Mouse (Mus musculus) C2C12 (cell line): ENCODE data around the gene 1500009C09Rik. TPM values are rescaled to one million over a fixed set of nuclear protein-coding genes. Genes with fewer than 3 reads are reported as not detected.

Experiments used
- H3K27me3 ChIP-seq: one replicate; pipeline ENCODE4 v1.6.1; 2011; ENCODE audit not compliant: control insufficient read depth, insufficient read depth, insufficient read length
- H3K36me3 ChIP-seq: one replicate; pipeline ENCODE4 v1.6.1; 2011; ENCODE audit not compliant: control insufficient read depth, insufficient read depth
- H3K4me3 ChIP-seq: one replicate; pipeline ENCODE4 v1.5.1; 2011; ENCODE audit warnings: mild to moderate bottlenecking, control low read depth; ENCODE audit not compliant: poor library complexity, insufficient read depth, severe bottlenecking
- H3K79me2 ChIP-seq: one replicate; pipeline ENCODE4 v1.6.1; 2011; ENCODE audit not compliant: control insufficient read depth, insufficient read depth
- H3K79me3 ChIP-seq: one replicate; pipeline ENCODE4 v1.6.1; 2011; ENCODE audit warnings: low read depth, control low read depth
- H3ac ChIP-seq: one replicate; pipeline ENCODE3; 2011; ENCODE audit warnings: low read depth; ENCODE audit not compliant: control insufficient read depth, insufficient read length
- CEBPB ChIP-seq: IDR thresholded peaks from one replicate; pipeline ENCODE4 v1.6.1; 2011; ENCODE audit warnings: low read depth, mild to moderate bottlenecking, control low read depth, moderate library complexity
- CTCF ChIP-seq: IDR thresholded peaks from one replicate; pipeline ENCODE4 v1.5.1; 2011; ENCODE audit not compliant: control insufficient read depth, insufficient read depth, insufficient read length
- FOSL1 ChIP-seq: IDR thresholded peaks from one replicate; pipeline ENCODE4 v1.8.0; 2011; ENCODE audit warnings: mild to moderate bottlenecking, low read length; ENCODE audit not compliant: poor library complexity, insufficient read depth, severe bottlenecking
- MAX ChIP-seq: IDR thresholded peaks from one replicate; pipeline ENCODE4 v1.6.1; 2011; ENCODE audit warnings: mild to moderate bottlenecking, control low read depth
- MYOD1 ChIP-seq: IDR thresholded peaks from one replicate; pipeline ENCODE4 v1.6.1; 2011; ENCODE audit warnings: low read depth; ENCODE audit not compliant: control insufficient read depth, insufficient read length
- MYOG ChIP-seq: IDR thresholded peaks from one replicate; pipeline ENCODE4 v1.6.1; 2011; ENCODE audit not compliant: control insufficient read depth, insufficient read length; ENCODE audit errors: extremely low read depth
- USF1 ChIP-seq: IDR thresholded peaks from one replicate; pipeline ENCODE4 v1.6.1; 2011; ENCODE audit warnings: low read depth, mild to moderate bottlenecking, control low read depth, moderate library complexity
- polyA plus RNA-seq: library from polyadenylated mRNA; unstranded; fragments of >200 nt; fragmentation: generic; extraction: Trizol; gene quantifications from one replicate; pipeline ENCODE4 v1.2.1, GENCODE M21; 2012; ENCODE audit warnings: missing spikeins

The 1500009C09Rik gene
- polyA plus RNA-seq, 1 experiment = not detected

- Histone ChIP-seq H3K27me3 (no peaks in the 10 kb centered on the region), H3K36me3 (no peaks in the 10 kb centered on the region), H3K79me3 (no peaks in the 10 kb centered on the region), H3K4me3 (no peak overlapping the region), H3K79me2 (no peaks in the 10 kb centered on the region), H3ac (no peak overlapping the region)
- TF ChIP-seq CEBPB = no peak
- TF ChIP-seq CTCF = no peak
- no peak for TF ChIP-seq MYOD1
- no peak for TF ChIP-seq USF1
- TF ChIP-seq FOSL1 = no peak
- TF ChIP-seq MYOG = no peak
- no peak for TF ChIP-seq MAX
Measured at GRCm38 (mm10) chr15:82230098-82230611, 22.0 kb upstream of the 1500009C09Rik start.

- Histone ChIP-seq H3K79me3 (no peaks in the 10 kb centered on the region), H3K36me3 (no peaks in the 10 kb centered on the region), H3K27me3 (no peaks in the 10 kb centered on the region), H3ac (no peak overlapping the region), H3K4me3 (no peak overlapping the region), H3K79me2 (no peaks in the 10 kb centered on the region)
- no peak for TF ChIP-seq USF1
- no peak for TF ChIP-seq MYOG
- TF ChIP-seq FOSL1 = no peak
- TF ChIP-seq CTCF = no peak
- no peak for TF ChIP-seq MAX
- no peak for TF ChIP-seq MYOD1
- TF ChIP-seq CEBPB = no peak
Measured at GRCm38 (mm10) chr15:82231100-82231499, 21.1 kb upstream of the 1500009C09Rik start.

GRCm38 (mm10) chr15:82231591-82232378 lies 20.4 kb upstream of the 1500009C09Rik start:
- Histone ChIP-seq H3K4me3 (no peak overlapping the region), H3K36me3 (no peaks in the 10 kb centered on the region), H3K79me2 (no peaks in the 10 kb centered on the region), H3ac (no peak overlapping the region), H3K79me3 (no peaks in the 10 kb centered on the region), H3K27me3 (no peaks in the 10 kb centered on the region)
- TF ChIP-seq MAX (no peak), MYOD1 (no peak)

- no peaks in the 10 kb centered on the region for H3K27me3 ChIP-seq
- H3K4me3 ChIP-seq = no peak overlapping the region
- no peaks in the 10 kb centered on the region for H3K79me2 ChIP-seq
- no peaks in the 10 kb centered on the region for H3K36me3 ChIP-seq
- H3K79me3 ChIP-seq = no peaks in the 10 kb centered on the region
- TF ChIP-seq USF1 = no peak
- TF ChIP-seq MAX = no peak
- TF ChIP-seq MYOD1 = no peak
- no peak for TF ChIP-seq MYOG
- TF ChIP-seq CEBPB = no peak
- TF ChIP-seq CTCF = no peak
- TF ChIP-seq FOSL1 = no peak
- H3ac ChIP-seq = no peak overlapping the region
Measured at GRCm38 (mm10) chr15:82232651-82233050, 19.5 kb upstream of the 1500009C09Rik start.

- H3K36me3 ChIP-seq = peaks cover 11% of the 10 kb centered on the region
- H3ac ChIP-seq = no peak overlapping the region
- no peaks in the 10 kb centered on the region for H3K27me3 ChIP-seq
- H3K79me2 ChIP-seq = no peaks in the 10 kb centered on the region
- TF ChIP-seq FOSL1 (no peak), MYOG (no peak), MYOD1 (no peak), USF1 (no peak), CEBPB (no peak), CTCF (no peak), MAX (no peak)
- H3K79me3 ChIP-seq = no peaks in the 10 kb centered on the region
- H3K4me3 ChIP-seq = no peak overlapping the region
Measured at GRCm38 (mm10) chr15:82235661-82236060, 16.5 kb upstream of the 1500009C09Rik start.

- TF ChIP-seq USF1 = no peak
- TF ChIP-seq CEBPB = no peak
- peak; percentile 95 for TF ChIP-seq CTCF
- TF ChIP-seq MYOD1 = peak; percentile 75
- H3K79me2 ChIP-seq = no peaks in the 10 kb centered on the region
- no peak overlapping the region for H3ac ChIP-seq
- H3K79me3 ChIP-seq = no peaks in the 10 kb centered on the region
- no peaks in the 10 kb centered on the region for H3K27me3 ChIP-seq
- H3K4me3 ChIP-seq = no peak overlapping the region
- peaks cover 11% of the 10 kb centered on the region for H3K36me3 ChIP-seq
Measured at GRCm38 (mm10) chr15:82236565-82236964, 15.6 kb upstream of the 1500009C09Rik start.
